Mouse (Mus musculus): ENCODE data around the gene Ltbp2. TPM values are rescaled to one million over a fixed set of nuclear protein-coding genes. Genes with fewer than 3 reads are reported as not detected.
A peak's percentile ranks its signal among the peaks of the same experiment; 100 is the strongest.

Ltbp2 gene
- polyA plus RNA-seq, 1 experiment from 2014 or later: 0.08 TPM

DNA sequence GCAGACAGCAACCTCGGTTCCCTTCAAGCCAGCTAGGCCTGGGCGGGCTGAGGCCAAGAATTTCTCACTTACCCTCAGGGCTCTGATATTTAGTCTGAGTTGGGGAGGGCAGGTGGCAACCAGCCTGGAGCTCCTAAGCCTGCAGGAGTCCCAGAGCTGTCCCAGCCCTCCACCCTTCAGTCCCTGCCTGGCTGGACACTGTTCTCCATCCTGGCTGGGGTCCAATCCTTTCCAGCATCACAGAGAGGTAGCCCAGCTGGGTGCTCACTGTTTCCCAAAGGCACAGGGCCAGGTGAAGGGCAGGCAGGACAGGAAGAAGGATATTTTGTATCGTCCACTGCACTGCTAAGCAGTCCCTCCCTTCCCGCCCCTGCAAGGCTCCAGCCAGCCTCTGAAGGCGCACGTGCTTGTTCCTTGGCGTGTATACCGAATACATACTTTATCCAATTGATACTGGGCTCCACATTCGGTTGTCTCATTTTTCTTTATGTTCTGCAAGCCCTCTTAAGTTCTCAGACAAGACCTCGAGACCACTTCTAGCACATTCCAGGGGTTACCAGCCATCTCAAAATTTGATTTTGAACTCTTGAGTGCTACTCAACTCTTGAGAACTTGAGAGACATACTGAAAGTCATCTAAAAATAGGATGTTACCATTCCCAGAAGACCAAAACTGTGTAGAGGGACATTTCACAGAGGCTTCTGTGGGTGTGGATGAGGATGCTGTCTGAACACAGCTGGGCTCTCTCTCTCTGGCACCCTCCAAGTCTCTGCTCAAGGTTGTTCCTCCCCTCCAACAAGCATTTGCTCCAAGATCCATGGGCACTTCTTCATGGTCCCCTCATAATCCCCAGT, 31.5 kb upstream of the Ltbp2 start:
- Histone ChIP-seq H3K4me3 (ENCODE audit: low read length) (no peak overlapping the region), H3K4me1 (ENCODE audit: control insufficient read depth, insufficient read depth, low read length) (0 out of 2 replicates have a peak, but pooled peaks cover 3% of the 10 kb centered on the region), H3K27me3 (ENCODE audit: control insufficient read depth, insufficient read depth, low read length) (no peaks in the 10 kb centered on the region), H3K27ac (ENCODE audit: low read depth, low read length) (no peak overlapping the region), H3K9ac (ENCODE audit: low read depth, low read length) (no peak overlapping the region), H3K36me3 (ENCODE audit: control insufficient read depth, insufficient read depth, low read length) (no peaks in the 10 kb centered on the region), H3K4me2 (replicated peaks; ENCODE audit: low read depth, low read length) (no peak overlapping the region), H3K9me3 (ENCODE audit: control insufficient read depth, low read length) (no peaks in the 10 kb centered on the region)
- peak; percentile 35; the same call in 1 of the 2 replicates for ATAC-seq (ENCODE audit: low FRiP score, low TSS enrichment)
- WGBS: 65% methylated on average over 10 of the region's 10 CpGs

DNA sequence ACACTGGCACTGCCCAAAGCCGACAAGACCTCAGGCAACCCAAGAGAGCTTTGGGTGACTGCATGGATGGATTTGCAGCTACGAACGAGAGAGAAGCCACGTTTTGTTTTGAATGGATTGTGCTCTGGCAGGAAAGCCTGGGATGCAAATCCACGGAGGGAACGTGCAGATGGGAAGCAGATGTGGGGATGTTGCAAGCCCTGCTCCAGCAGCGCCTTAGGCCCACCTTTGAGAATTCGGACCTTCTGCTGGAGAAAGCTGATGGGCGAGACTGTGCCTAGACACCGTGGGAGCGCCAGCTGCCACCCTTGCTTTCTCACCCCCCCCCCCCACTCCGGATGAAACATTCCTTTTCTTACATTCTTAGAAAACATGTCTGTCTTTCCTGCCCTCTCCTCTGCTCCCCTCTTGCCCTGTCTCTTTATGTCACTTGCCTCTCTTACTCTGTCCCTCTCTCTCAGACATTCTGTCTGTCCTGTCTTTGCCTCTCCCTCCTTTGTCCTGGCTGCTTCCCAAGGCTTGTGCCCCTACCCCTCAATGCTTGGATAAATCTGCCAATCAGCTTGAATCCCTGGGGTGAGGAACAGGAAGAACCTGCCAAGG, 30.8 kb upstream of the Ltbp2 start:
- H3K9me3 ChIP-seq (ENCODE audit: control insufficient read depth, low read length): no peaks in the 10 kb centered on the region
- no peak overlapping the region for H3K9ac ChIP-seq (ENCODE audit: low read depth, low read length)
- no peak overlapping the region for H3K27ac ChIP-seq (ENCODE audit: low read depth, low read length)
- H3K27me3 ChIP-seq (ENCODE audit: control insufficient read depth, insufficient read depth, low read length): no peaks in the 10 kb centered on the region
- H3K4me1 ChIP-seq (ENCODE audit: control insufficient read depth, insufficient read depth, low read length): 0 out of 2 replicates have a peak, but pooled peaks cover 3% of the 10 kb centered on the region
- ATAC-seq (ENCODE audit: low FRiP score, low TSS enrichment): no peak
- H3K36me3 ChIP-seq (ENCODE audit: control insufficient read depth, insufficient read depth, low read length): no peaks in the 10 kb centered on the region
- WGBS: 69% methylated on average over 12 of the region's 12 CpGs
- no peak overlapping the region for H3K4me3 ChIP-seq (ENCODE audit: low read length)
- H3K4me2 ChIP-seq (replicated peaks; ENCODE audit: low read depth, low read length): no peak overlapping the region

DNA sequence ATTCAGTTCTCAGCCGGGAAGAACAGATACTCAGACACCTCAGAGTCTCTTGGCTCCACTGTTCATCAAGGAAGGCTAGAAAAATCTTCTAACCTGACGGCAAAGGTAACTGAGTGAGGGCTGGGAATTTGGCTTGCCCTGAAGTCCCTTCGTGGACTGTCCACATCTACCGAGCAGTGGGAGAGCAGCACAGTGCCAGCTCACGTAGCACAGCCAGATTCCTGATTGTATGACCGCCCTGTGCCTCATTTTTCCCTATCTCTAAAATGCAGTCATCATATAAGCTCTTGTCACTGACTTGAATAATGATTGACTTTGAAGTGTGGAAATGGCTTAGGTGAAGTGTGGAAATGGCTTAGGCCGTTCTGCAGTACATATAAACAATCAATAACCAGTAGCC, 28.1 kb upstream of the Ltbp2 start:
- H3K36me3 ChIP-seq (ENCODE audit: control insufficient read depth, insufficient read depth, low read length): no peaks in the 10 kb centered on the region
- WGBS: 81% methylated on average over 7 of the region's 7 CpGs
- no peak for ATAC-seq (ENCODE audit: low FRiP score, low TSS enrichment)
- no peak overlapping the region for H3K4me3 ChIP-seq (ENCODE audit: low read length)
- no peak overlapping the region for H3K9ac ChIP-seq (ENCODE audit: low read depth, low read length)
- no peaks in the 10 kb centered on the region for H3K9me3 ChIP-seq (ENCODE audit: control insufficient read depth, low read length)
- no peak overlapping the region for H3K4me2 ChIP-seq (replicated peaks; ENCODE audit: low read depth, low read length)
- H3K27me3 ChIP-seq (ENCODE audit: control insufficient read depth, insufficient read depth, low read length): no peaks in the 10 kb centered on the region
- 0 out of 2 replicates have a peak, but pooled peaks cover 3% of the 10 kb centered on the region for H3K4me1 ChIP-seq (ENCODE audit: control insufficient read depth, insufficient read depth, low read length)
- H3K27ac ChIP-seq (ENCODE audit: low read depth, low read length): no peak overlapping the region

DNA sequence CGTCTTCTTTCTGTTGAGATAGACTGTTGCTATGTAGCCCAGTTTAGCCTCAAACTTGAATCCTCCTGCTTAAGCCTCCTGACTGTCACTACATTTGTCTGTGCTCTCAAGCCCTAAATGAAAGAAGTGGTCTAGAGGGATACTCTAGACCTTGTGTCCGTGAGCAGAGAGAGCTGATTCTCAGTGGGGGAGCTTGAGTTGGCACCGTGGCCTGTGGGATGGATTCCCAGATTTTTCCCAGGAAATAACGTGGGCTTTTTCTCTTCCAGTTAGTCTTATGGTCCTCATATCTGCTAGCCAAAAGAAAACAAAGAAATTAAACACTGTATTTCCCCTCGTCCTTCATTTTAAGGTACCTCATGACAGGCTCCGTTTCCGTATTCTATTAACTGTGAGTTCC, 24.0 kb upstream of the Ltbp2 start:
- Histone ChIP-seq H3K9ac (ENCODE audit: low read depth, low read length) (no peak overlapping the region), H3K4me3 (ENCODE audit: low read length) (no peak overlapping the region), H3K27me3 (ENCODE audit: control insufficient read depth, insufficient read depth, low read length) (no peaks in the 10 kb centered on the region), H3K4me1 (ENCODE audit: control insufficient read depth, insufficient read depth, low read length) (no peaks in the 10 kb centered on the region), H3K36me3 (ENCODE audit: control insufficient read depth, insufficient read depth, low read length) (no peaks in the 10 kb centered on the region), H3K27ac (ENCODE audit: low read depth, low read length) (no peak overlapping the region), H3K4me2 (replicated peaks; ENCODE audit: low read depth, low read length) (no peak overlapping the region), H3K9me3 (ENCODE audit: control insufficient read depth, low read length) (no peaks in the 10 kb centered on the region)
- WGBS: 84% methylated on average over 7 of the region's 7 CpGs
- ATAC-seq (ENCODE audit: low FRiP score, low TSS enrichment): no peak

DNA sequence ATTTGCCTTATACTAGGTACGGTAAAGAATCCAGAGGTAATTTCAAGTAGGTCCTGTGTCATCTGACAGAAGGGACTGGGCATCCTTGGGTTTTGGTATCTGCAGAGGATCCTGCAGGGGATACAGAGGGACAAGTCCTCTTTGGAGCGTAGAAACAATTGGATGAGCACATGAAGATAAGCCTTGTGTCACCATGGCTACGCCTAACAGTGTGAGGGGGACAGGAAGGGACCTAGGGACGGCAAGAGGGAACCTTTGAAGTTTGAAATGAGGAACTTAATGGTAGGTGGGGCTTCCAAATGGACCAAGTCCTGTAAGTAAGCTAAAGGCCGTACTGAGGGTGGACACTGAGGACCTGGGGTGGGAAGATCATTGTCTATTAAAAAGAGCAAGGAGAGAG, 21.0 kb upstream of the Ltbp2 start:
- Histone ChIP-seq H3K9me3 (ENCODE audit: control insufficient read depth, low read length) (no peaks in the 10 kb centered on the region), H3K4me3 (ENCODE audit: low read length) (no peak overlapping the region), H3K4me2 (replicated peaks; ENCODE audit: low read depth, low read length) (no peak overlapping the region), H3K9ac (ENCODE audit: low read depth, low read length) (no peak overlapping the region), H3K4me1 (ENCODE audit: control insufficient read depth, insufficient read depth, low read length) (no peaks in the 10 kb centered on the region), H3K27me3 (ENCODE audit: control insufficient read depth, insufficient read depth, low read length) (no peaks in the 10 kb centered on the region), H3K27ac (ENCODE audit: low read depth, low read length) (no peak overlapping the region), H3K36me3 (ENCODE audit: control insufficient read depth, insufficient read depth, low read length) (no peaks in the 10 kb centered on the region)
- ATAC-seq (ENCODE audit: low FRiP score, low TSS enrichment): no peak
- WGBS: 61% methylated on average over 5 of the region's 5 CpGs

DNA sequence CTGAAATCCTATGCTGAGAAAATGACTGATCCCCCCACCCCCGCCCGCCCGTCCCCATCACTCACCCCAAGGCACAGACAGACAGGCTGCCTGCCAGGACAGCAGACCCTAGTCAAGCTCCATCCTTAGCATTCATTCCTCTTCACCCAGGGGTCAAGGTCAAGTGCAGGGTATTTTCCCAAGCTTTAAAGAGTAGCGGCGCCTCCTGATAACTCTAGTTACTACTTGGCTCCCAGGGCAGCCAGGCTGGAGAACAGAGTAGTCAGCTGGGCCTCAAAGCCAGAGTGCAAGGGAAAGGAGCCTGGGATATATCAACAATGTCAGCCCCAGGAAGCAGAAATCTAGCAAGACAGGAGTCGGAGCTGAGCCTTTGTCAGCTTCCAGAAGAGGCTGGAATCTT, 19.9 kb upstream of the Ltbp2 start:
- Histone ChIP-seq H3K4me1 (ENCODE audit: control insufficient read depth, insufficient read depth, low read length) (no peaks in the 10 kb centered on the region), H3K27ac (ENCODE audit: low read depth, low read length) (no peak overlapping the region), H3K9me3 (ENCODE audit: control insufficient read depth, low read length) (no peaks in the 10 kb centered on the region), H3K4me3 (ENCODE audit: low read length) (no peak overlapping the region), H3K27me3 (ENCODE audit: control insufficient read depth, insufficient read depth, low read length) (no peaks in the 10 kb centered on the region), H3K9ac (ENCODE audit: low read depth, low read length) (no peak overlapping the region), H3K4me2 (replicated peaks; ENCODE audit: low read depth, low read length) (no peak overlapping the region), H3K36me3 (ENCODE audit: control insufficient read depth, insufficient read depth, low read length) (no peaks in the 10 kb centered on the region)
- no peak for ATAC-seq (ENCODE audit: low FRiP score, low TSS enrichment)
- WGBS: 76% methylated on average over 6 of the region's 6 CpGs

DNA sequence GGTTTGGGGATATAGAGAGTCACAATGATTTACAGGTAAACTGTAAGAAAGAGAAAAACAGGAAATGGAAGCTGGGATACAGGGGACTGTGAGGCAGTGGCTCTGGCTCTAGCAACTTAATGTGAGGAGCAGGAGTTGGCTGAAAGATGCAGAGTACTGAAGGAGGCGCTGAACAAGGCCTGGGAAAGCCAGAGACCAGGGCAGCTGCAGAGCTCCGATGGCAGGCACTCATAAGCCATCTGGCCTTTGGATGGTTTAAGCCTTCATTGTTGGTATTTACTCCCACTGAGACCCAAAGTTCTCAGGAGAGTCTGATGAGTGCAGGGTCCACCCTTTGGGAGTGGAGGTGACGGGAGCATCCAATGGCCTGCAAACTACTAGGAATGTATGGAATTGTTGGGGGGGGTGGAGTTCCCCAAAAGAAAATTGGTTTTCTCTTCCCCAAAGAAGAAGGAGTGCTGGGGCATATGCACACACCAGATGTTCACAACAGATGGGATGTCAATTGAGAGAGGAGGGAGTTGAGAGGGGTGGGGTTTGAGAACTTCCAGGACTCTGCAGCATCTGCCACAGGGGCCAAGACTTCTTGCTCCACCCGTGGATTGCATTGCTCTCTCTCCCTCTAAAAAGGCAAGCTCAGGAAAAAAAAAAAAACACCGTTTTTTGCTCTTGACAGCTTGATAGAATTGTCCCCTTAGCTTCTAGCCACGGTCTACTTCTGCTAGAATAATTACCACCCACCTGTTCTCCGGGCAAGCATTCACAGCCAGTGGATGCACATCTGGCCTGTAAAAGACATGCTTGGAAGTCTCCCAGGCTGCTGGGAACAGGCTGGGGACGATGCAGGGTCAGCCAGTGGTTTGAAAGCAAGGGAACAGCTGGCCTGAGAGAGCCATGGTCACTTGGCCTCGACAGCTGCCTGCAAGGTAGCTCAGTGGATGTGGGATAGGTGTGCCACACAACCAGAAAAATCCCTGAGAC, 17.6 kb upstream of the Ltbp2 start:
- no peak for ATAC-seq (ENCODE audit: low FRiP score, low TSS enrichment)
- no peak overlapping the region for H3K4me2 ChIP-seq (replicated peaks; ENCODE audit: low read depth, low read length)
- 51% methylated on average over 9 of the region's 9 CpGs for WGBS
- no peaks in the 10 kb centered on the region for H3K36me3 ChIP-seq (ENCODE audit: control insufficient read depth, insufficient read depth, low read length)
- no peaks in the 10 kb centered on the region for H3K4me1 ChIP-seq (ENCODE audit: control insufficient read depth, insufficient read depth, low read length)
- H3K27me3 ChIP-seq (ENCODE audit: control insufficient read depth, insufficient read depth, low read length): no peaks in the 10 kb centered on the region
- H3K9ac ChIP-seq (ENCODE audit: low read depth, low read length): no peak overlapping the region
- H3K27ac ChIP-seq (ENCODE audit: low read depth, low read length): no peak overlapping the region
- no peaks in the 10 kb centered on the region for H3K9me3 ChIP-seq (ENCODE audit: control insufficient read depth, low read length)
- H3K4me3 ChIP-seq (ENCODE audit: low read length): no peak overlapping the region

DNA sequence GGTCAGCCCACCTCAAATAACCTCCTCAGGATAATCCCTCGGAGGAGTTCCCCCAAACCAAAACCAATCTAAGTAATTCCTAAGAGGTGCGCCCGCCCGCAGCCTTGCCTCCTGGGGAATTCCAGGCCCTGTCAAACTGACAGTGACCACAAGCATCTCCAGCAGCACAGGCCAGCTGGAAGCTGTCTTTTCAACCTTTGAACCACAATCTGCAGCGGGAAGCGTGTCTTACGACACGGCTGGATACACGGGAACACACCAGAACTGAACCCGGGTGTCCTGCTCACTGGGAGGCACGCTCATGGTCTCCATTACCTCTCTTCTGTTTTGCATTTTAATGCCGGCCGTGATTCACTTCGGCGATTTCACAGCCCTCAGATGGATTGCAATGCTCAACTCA, 14.0 kb upstream of the Ltbp2 start:
- Histone ChIP-seq H3K36me3 (ENCODE audit: control insufficient read depth, insufficient read depth, low read length) (no peaks in the 10 kb centered on the region), H3K9ac (ENCODE audit: low read depth, low read length) (no peak overlapping the region), H3K4me2 (replicated peaks; ENCODE audit: low read depth, low read length) (no peak overlapping the region), H3K4me1 (ENCODE audit: control insufficient read depth, insufficient read depth, low read length) (no peaks in the 10 kb centered on the region), H3K27me3 (ENCODE audit: control insufficient read depth, insufficient read depth, low read length) (no peaks in the 10 kb centered on the region), H3K27ac (ENCODE audit: low read depth, low read length) (no peak overlapping the region), H3K9me3 (ENCODE audit: control insufficient read depth, low read length) (no peaks in the 10 kb centered on the region), H3K4me3 (ENCODE audit: low read length) (no peak overlapping the region)
- WGBS: 47% methylated on average over 15 of the region's 15 CpGs
- peak; percentile 49; the same call in 1 of the 2 replicates for ATAC-seq (ENCODE audit: low FRiP score, low TSS enrichment)
